Mouse (Mus musculus) stomach, postnatal 0 days (tissue): ENCODE measurements around the gene Dus3l. TPM values are rescaled to one million over a fixed set of nuclear protein-coding genes. Genes with fewer than 3 reads are reported as not detected.

Experiments
- ATAC-seq: fragments of 200-750 bp; cut with Nextera tagmentation; 2 replicates; pipeline ENCODE4 v1.8.0; 2017; ENCODE audit not compliant: low FRiP score, low TSS enrichment
- DNase-seq: peaks from one replicate; pipeline ENCODE4 v3.0.0-alpha.2; 2016; ENCODE audit warnings: low spot score
- H3K27ac ChIP-seq: fragments of 300-500 bp; sonication (generic); replicated peaks from 2 replicates; pipeline ENCODE4 v1.5.1; 2014; ENCODE audit warnings: mild to moderate bottlenecking, control low read depth
- H3K27me3 ChIP-seq: fragments of 300-500 bp; sonication (generic); 2 replicates; pipeline ENCODE4 v1.6.1; 2014; ENCODE audit warnings: low read length; ENCODE audit not compliant: control insufficient read depth, insufficient read depth
- H3K36me3 ChIP-seq: fragments of 300-500 bp; sonication (generic); 2 replicates; pipeline ENCODE4 v1.6.1; 2014; ENCODE audit warnings: low read length, mixed read lengths; ENCODE audit not compliant: control insufficient read depth, insufficient read depth
- H3K4me1 ChIP-seq: fragments of 300-500 bp; sonication (generic); replicated peaks from 2 replicates; pipeline ENCODE4 v1.6.1; 2014; ENCODE audit warnings: antibody characterized with exemption; ENCODE audit not compliant: control insufficient read depth, insufficient read depth
- H3K4me2 ChIP-seq: fragments of 300-500 bp; sonication (generic); replicated peaks from 2 replicates; pipeline ENCODE4 v1.6.1; 2014; ENCODE audit warnings: low read depth, mild to moderate bottlenecking, control low read depth, moderate library complexity
- H3K4me3 ChIP-seq: fragments of 300-500 bp; sonication (generic); 2 replicates; pipeline ENCODE4 v1.5.1; 2014; ENCODE audit warnings: low read depth, low read length, control low read depth
- H3K9ac ChIP-seq: fragments of 300-500 bp; sonication (generic); 2 replicates; pipeline ENCODE4 v1.6.1; 2014; ENCODE audit warnings: mild to moderate bottlenecking, low read length, control low read depth, mixed read lengths
- H3K9me3 ChIP-seq: fragments of 300-500 bp; sonication (generic); 2 replicates; pipeline ENCODE4 v1.6.1; 2016; ENCODE audit warnings: low read length; ENCODE audit not compliant: control insufficient read depth
- CTCF ChIP-seq: IDR thresholded peaks from 2 replicates; pipeline ENCODE4 v1.5.1; 2016; ENCODE audit warnings: antibody characterized with exemption, low read depth, mild to moderate bottlenecking, moderate library complexity
- EP300 ChIP-seq: optimal IDR thresholded peaks from 2 replicates; pipeline ENCODE3; 2016; ENCODE audit warnings: antibody characterized with exemption
- WGBS: fragments of 180-500 bp; shearing (Covaris S2); extraction: QIAGEN DNeasy Blood & Tissue Kit; methylation state at CpG from one replicate; pipeline ENCODE4 v1.1.7; 2014; 5-methylcytosine and 5-hydroxymethylcytosine counted together
- polyA plus RNA-seq: library from polyadenylated mRNA; unstranded; fragments of >200 nt; fragmentation: Nextera tagmentation; extraction: Ambion mirVana; gene quantifications from 2 replicates; pipeline ENCODE4 v1.2.1, GENCODE M21; 2015

Dus3l gene
- polyA plus RNA-seq, 1 experiment from 2014 or later, result 22.9 TPM

DNA sequence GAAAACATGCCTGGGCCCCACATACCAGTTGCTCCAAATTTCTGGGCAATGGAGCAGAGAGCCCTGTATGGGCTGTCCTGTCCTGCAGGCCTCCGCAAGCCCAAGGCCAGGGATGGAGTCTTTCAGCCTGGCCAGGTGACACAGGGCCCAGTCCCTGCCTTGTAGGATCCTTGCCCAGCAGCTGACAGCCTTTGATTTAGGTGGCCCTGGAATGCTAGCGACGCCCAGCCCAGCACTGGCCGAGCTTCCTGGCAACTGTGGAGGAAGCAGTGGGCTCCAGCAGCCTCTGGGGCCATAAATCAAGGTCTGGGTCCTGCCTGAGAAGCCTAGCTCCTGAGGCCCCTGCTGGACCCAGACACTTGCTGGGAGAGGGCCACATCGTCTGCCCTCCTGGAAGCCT lies 42.1 kb upstream of the Dus3l start:
- Histone ChIP-seq H3K9me3 (no peaks in the 10 kb centered on the region), H3K4me2 (no peak overlapping the region), H3K36me3 (peaks cover 9% of the 10 kb centered on the region; the same call in 1 of the 2 replicates), H3K9ac (no peak overlapping the region), H3K4me3 (no peak overlapping the region), H3K27me3 (no peaks in the 10 kb centered on the region), H3K4me1 (peaks cover 5% of the 10 kb centered on the region; the same call in 1 of the 2 replicates), H3K27ac (peak overlapping the region; percentile 49; the same call in 1 of the 2 replicates)
- ATAC-seq (no peak), DNase-seq (no peak)
- 39% methylated on average over 5 of the region's 5 CpGs for WGBS
- TF ChIP-seq EP300 (no peak), CTCF (no peak)

DNA sequence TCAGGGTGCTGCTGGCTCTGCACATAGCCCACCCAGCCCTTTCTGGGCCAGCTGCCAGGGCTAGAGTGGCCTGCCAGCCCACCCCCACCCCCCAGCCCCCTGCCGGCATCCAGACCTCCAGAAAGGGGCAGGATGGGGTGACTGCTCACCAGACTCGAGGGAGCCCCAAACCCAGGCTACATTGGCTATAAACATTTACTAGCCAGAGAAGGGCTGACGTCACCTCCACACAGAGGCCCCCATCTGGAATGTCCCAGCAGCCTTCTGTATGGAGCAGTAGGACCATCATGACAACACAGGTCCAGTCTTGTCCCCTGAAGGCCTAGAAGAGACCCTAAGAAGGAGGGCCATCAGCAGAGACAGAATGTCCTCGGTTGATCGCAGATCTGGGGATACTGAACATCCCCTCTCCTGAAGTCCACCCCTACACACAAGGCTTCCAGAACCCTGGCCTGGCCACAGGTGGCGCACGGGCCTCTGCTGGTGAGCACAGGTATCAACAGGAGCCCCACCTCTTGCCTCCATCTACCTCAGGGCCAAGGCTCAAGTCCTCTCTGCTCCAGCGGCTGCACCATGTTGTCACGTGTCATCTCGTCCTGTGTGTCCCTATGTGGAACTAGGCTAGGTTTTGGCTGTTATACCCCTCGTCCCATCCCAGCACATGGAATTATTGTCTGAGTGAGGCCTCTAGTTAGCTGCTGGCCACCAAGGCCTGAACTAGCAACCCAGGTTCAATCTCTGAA lies 41.0 kb upstream of the Dus3l start:
- Histone ChIP-seq H3K4me2 (no peak overlapping the region), H3K9ac (no peak overlapping the region), H3K27ac (no peak overlapping the region), H3K9me3 (no peaks in the 10 kb centered on the region), H3K4me3 (no peak overlapping the region), H3K27me3 (no peaks in the 10 kb centered on the region), H3K4me1 (peaks cover 7% of the 10 kb centered on the region), H3K36me3 (peaks cover 9% of the 10 kb centered on the region; the same call in 1 of the 2 replicates)
- 69% methylated on average over 11 of the region's 11 CpGs for WGBS
- TF ChIP-seq CTCF, result peak; percentile 43
- TF ChIP-seq EP300, result no peak
- ATAC-seq (no peak), DNase-seq (no peak)

DNA sequence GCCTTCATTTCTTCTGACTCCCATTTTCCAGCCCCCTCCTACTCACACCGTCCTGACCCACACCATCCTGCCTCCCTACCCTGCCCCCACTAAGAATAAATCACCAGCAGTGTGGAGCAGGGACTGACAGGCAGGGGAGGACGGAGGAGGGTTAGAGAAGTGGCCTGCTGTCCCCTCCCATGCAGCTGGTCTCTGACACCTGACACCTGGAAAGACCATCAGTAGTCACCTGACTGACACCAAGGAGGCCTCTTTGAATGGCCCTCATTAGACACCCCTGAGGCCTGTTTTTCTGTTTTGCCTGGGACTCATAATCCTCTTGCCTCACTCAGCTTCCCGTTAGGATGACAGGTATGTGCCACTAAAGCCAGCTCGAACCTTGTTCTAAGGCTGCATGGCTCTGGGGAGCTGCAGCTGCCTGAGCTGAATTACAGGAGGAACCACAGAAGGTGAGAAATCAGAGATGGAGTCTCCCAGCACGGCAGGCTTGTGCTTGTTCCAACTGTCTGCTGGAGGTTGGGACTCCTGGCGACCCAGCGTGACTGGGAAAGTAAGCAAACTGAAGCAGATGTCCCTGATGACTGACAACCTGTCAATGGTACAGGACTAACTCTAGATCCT lies 37.4 kb upstream of the Dus3l start:
- H3K9ac ChIP-seq, result no peak overlapping the region
- peak overlapping the region; percentile 65 for H3K27ac ChIP-seq
- no peak for DNase-seq
- WGBS, result 26% methylated on average over 7 of the region's 7 CpGs
- peaks cover 3% of the 10 kb centered on the region; the same call in 1 of the 2 replicates for H3K36me3 ChIP-seq
- peaks cover 3% of the 10 kb centered on the region; the same call in 1 of the 2 replicates for H3K4me1 ChIP-seq
- no peak overlapping the region for H3K4me3 ChIP-seq
- no peak overlapping the region for H3K4me2 ChIP-seq
- TF ChIP-seq CTCF, result no peak
- no peak for TF ChIP-seq EP300
- no peaks in the 10 kb centered on the region for H3K27me3 ChIP-seq
- no peak for ATAC-seq
- no peaks in the 10 kb centered on the region for H3K9me3 ChIP-seq

DNA sequence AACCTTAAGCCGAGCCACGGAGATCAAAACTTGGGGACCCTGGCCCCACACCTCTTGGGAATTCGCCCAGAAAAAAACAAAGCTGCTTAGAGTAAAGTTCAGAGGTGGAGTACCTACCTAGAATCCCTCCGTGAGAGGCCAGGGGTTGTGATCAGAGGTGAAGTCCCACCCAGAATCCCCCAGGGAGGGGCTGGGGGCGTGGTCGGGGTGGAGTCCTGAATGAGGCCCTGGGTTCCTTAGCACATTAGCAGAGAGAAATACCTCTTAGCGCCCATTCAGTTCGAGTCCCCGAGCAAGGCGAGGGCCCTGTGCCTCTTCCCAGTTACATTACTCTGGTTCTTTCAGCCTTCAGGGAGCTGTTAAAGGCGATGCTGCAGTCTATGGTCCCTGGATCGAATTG lies 36.9 kb upstream of the Dus3l start:
- TF ChIP-seq EP300 (no peak), CTCF (no peak)
- peaks cover 3% of the 10 kb centered on the region; the same call in 1 of the 2 replicates for H3K4me1 ChIP-seq
- no peaks in the 10 kb centered on the region for H3K27me3 ChIP-seq
- WGBS, result 11% methylated on average over 12 of the region's 12 CpGs
- H3K9ac ChIP-seq, result peak overlapping the region; percentile 18; the same call in 1 of the 2 replicates
- ATAC-seq, result no peak
- 0 out of 2 replicates have a peak overlapping the region, but pooled peaks have one; percentile 3 for H3K4me2 ChIP-seq
- H3K27ac ChIP-seq, result peak overlapping the region; percentile 65
- H3K9me3 ChIP-seq, result no peaks in the 10 kb centered on the region
- H3K36me3 ChIP-seq, result no peaks in the 10 kb centered on the region; the same call in 1 of the 2 replicates
- no peak overlapping the region for H3K4me3 ChIP-seq
- DNase-seq, result no peak

DNA sequence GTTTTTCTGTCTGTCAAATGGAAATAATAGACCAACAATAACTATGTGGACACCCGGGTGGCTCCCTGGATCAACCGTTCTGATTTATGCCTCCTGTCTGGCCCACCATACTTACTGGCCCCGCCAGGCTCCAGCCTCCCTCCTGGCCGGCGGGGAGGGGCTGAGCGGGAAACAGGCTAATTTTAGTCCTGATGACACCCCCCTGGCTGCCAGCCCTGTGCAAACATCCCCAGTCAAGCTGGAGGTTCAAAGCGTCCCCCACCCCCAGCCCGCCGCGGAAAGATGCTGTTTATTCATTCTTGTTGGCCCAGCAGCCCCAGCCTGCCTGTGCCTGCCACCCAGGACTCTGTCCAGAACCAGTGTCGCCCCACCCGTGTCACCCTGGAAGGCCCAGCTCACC lies 36.4 kb upstream of the Dus3l start:
- H3K4me1 ChIP-seq, result peaks cover 3% of the 10 kb centered on the region; the same call in 1 of the 2 replicates
- H3K4me2 ChIP-seq, result 0 out of 2 replicates have a peak overlapping the region, but pooled peaks have one; percentile 3
- WGBS, result 7% methylated on average over 12 of the region's 12 CpGs
- no peak for TF ChIP-seq EP300
- TF ChIP-seq CTCF, result 0 out of 2 replicates have a peak, but pooled peaks have one; percentile 23
- peak overlapping the region; percentile 65 for H3K27ac ChIP-seq
- H3K9me3 ChIP-seq, result no peaks in the 10 kb centered on the region
- no peak overlapping the region for H3K4me3 ChIP-seq
- no peaks in the 10 kb centered on the region; the same call in 1 of the 2 replicates for H3K36me3 ChIP-seq
- peak; percentile 48 for DNase-seq
- no peak overlapping the region for H3K9ac ChIP-seq
- peak; percentile 45; the same call in 1 of the 2 replicates for ATAC-seq
- no peaks in the 10 kb centered on the region for H3K27me3 ChIP-seq

DNA sequence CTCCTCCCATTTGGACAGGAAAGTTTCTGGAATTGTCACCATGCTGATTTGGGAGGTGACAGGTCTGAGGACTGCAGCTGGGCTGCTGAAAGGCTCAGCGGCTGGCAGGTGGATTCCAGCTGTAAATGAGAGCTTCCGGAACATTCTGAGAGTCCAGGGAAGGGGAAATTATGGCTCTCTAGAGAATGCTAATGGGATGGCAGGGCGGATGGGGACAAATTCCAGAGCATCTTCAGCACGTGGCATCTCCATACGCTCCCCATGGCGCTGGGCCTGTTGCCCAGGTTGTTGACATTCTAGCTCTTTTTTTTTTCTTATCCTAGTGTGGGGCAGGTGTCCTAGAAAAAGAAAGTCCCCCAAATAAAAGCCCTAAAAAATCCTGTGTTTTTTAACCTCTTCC lies 35.4 kb upstream of the Dus3l start:
- ATAC-seq (no peak), DNase-seq (no peak)
- Histone ChIP-seq H3K27ac (no peak overlapping the region), H3K36me3 (no peaks in the 10 kb centered on the region; the same call in 1 of the 2 replicates), H3K4me2 (no peak overlapping the region), H3K4me3 (no peak overlapping the region), H3K4me1 (peaks cover 3% of the 10 kb centered on the region; the same call in 1 of the 2 replicates), H3K9me3 (no peaks in the 10 kb centered on the region), H3K9ac (no peak overlapping the region), H3K27me3 (no peaks in the 10 kb centered on the region)
- WGBS, result 39% methylated on average over 6 of the region's 6 CpGs
- no peak for TF ChIP-seq CTCF
- TF ChIP-seq EP300, result no peak
